Mouse (Mus musculus) liver, postnatal 0 days (tissue): ENCODE measurements around the gene Slc35g1.

Experiments used
- CTCF ChIP-seq: sonication (generic); IDR thresholded peaks from 2 replicates; pipeline ENCODE4 v1.5.1; 2016; ENCODE audit warnings: antibody characterized with exemption, low read depth
- EP300 ChIP-seq: IDR thresholded peaks from 2 replicates; pipeline ENCODE4 v1.6.1; 2016; ENCODE audit warnings: antibody characterized with exemption, low read depth, mild to moderate bottlenecking

DNA sequence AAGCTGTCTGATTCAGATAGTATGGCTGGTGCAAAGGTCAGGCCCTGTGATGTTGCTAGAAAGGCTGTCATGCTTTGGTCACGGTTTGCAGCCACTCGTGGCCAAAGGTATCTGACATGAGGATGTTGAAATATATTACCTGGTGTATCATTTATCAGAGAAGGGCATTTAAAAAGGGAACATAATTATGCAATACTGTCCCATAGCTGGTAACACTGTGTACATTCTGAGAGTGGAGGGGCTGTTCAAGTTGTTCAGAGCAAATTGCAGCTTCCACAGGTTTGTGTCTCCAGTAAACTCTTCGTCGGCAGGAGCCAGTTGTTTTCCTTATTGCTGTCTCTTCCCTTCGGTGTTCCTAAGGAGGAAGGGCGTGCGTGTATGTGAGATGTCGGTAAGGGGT lies 3.2 kb downstream of the Slc35g1 start:
- peak; percentile 88 for TF ChIP-seq EP300
- TF ChIP-seq CTCF = no peak
